Mouse (Mus musculus) layer of hippocampus, adult 6 months (tissue): ENCODE data around the gene Dalrd3. TPM values are rescaled to one million over a fixed set of nuclear protein-coding genes. Genes with fewer than 3 reads are reported as not detected.
A peak's percentile ranks its signal among the peaks of the same experiment; 100 is the strongest.

ENCODE experiments used
- long read RNA-seq, 2 experiments: library from polyadenylated mRNA; unstranded; transcript quantifications; one replicate each; pipeline ENCODE4 v2.0.0; 2019 to 2020
- microRNA-seq: library from miRNA; unstranded; fragments of <30 nt; microRNA quantifications from one replicate; pipeline ENCODE4 v1.2.0, GENCODE M21; 2020
- polyA plus RNA-seq: library from polyadenylated mRNA; unstranded; fragments of <200 nt; fragmentation: Nextera tagmentation; gene quantifications from 2 replicates; pipeline ENCODE4 v1.2.3, GENCODE M21; 2021

Gene Dalrd3
- polyA plus RNA-seq: 96.4 and 106 TPM in 2 replicates
- long read RNA-seq, experiment 1, transcript Dalrd3-201 (12 exons, 1,746 nt): major isoform, 79 of 106 reads
- long read RNA-seq, experiment 1, partial matches to known transcripts: 16 of 106 reads
- long read RNA-seq, experiment 1, other reads (novel, unspliced or antisense): 11 of 106 reads
- long read RNA-seq, experiment 2, transcript Dalrd3-201 (12 exons, 1,746 nt): major isoform, 189 of 297 reads
- long read RNA-seq, experiment 2, partial matches to known transcripts: 17 of 297 reads
- long read RNA-seq, experiment 2, other reads (novel, unspliced or antisense): 90 of 297 reads

GRCm38 (mm10) chr9:108569381-108570206 lies at the start of gene Dalrd3:
Gene Dalrd3, plus strand, starts transcription at chr9:108569886.

GRCm38 (mm10) chr9:108560227-108560841 lies 9.4 kb upstream of the Dalrd3 start, which contains the start of gene Impdh2:
Gene Impdh2, plus strand, starts transcription at chr9:108560286.

GRCm38 (mm10) chr9:108566815-108567776 lies 2.6 kb upstream of the Dalrd3 start, which contains the start of gene Ndufaf3:
Gene Ndufaf3, minus strand, starts transcription at chr9:108567434.

GRCm38 (mm10) chr9:108578545-108579343 lies 9.1 kb downstream of the Dalrd3 start, which contains the start of gene Wdr6:
Gene Wdr6, minus strand, starts transcription at chr9:108578739.

GRCm38 (mm10) chr9:108596998-108597764 lies 27.5 kb downstream of the Dalrd3 start, which contains the start of gene P4htm:
Gene P4htm, minus strand, starts transcription at chr9:108597667.

Small RNA genes lying within 50 kb of the gene (microRNA-seq; reads per million reads assigned to microRNA genes)
- not detected for gene Gm24083
- gene Mir191: not detected
- 915 reads per million, percentile 80 among the genes with 10 or more reads in this experiment for gene Mir425

Other genes with a start within 250 kb of the Dalrd3 start
- 122 and 130 TPM in 2 replicates for gene Gpx1, start 231.0 kb upstream of the Dalrd3 start, polyA plus RNA-seq
- 40.7 and 44.1 TPM in 2 replicates for gene Usp4, start 222.0 kb upstream of the Dalrd3 start, polyA plus RNA-seq
- gene 1700102P08Rik, start 177.1 kb upstream of the Dalrd3 start, polyA plus RNA-seq: 0.15 and 0.29 TPM in 2 replicates
- 0.14 and 0.16 TPM in 2 replicates for gene Ccdc36, start 141.4 kb upstream of the Dalrd3 start, polyA plus RNA-seq
- gene BC048562, start 133.4 kb upstream of the Dalrd3 start, polyA plus RNA-seq: not detected in 2 replicates
- gene Ccdc71, start 109.4 kb upstream of the Dalrd3 start, polyA plus RNA-seq: 21.0 and 22.0 TPM in 2 replicates
- 15.7 and 17.0 TPM in 2 replicates for gene Klhdc8b, start 108.3 kb upstream of the Dalrd3 start, polyA plus RNA-seq
- gene Lamb2, start 90.2 kb upstream of the Dalrd3 start, polyA plus RNA-seq: 5.4 and 5.7 TPM in 2 replicates
- gene Usp19, start 79.3 kb upstream of the Dalrd3 start, polyA plus RNA-seq: 14.2 and 15.2 TPM in 2 replicates
- 35.8 and 45.8 TPM in 2 replicates for gene Qars, start 62.2 kb upstream of the Dalrd3 start, polyA plus RNA-seq
- gene Qrich1, start 53.1 kb upstream of the Dalrd3 start, polyA plus RNA-seq: 65.3 and 74.5 TPM in 2 replicates
- gene Impdh2, start 9.6 kb upstream of the Dalrd3 start, polyA plus RNA-seq: 62.6 and 65.1 TPM in 2 replicates
- gene Ndufaf3, start 2.5 kb upstream of the Dalrd3 start, polyA plus RNA-seq: 175 and 180 TPM in 2 replicates
- gene Wdr6, start 8.9 kb downstream of the Dalrd3 start, polyA plus RNA-seq: 58.6 and 60.9 TPM in 2 replicates
- 124 and 135 TPM in 2 replicates for gene P4htm, start 27.8 kb downstream of the Dalrd3 start, polyA plus RNA-seq
- gene Arih2, start 79.5 kb downstream of the Dalrd3 start, polyA plus RNA-seq: 15.4 and 16.0 TPM in 2 replicates
- 6.9 and 8.5 TPM in 2 replicates for gene Slc25a20, start 92.2 kb downstream of the Dalrd3 start, polyA plus RNA-seq
- gene Prkar2a, start 119.4 kb downstream of the Dalrd3 start, polyA plus RNA-seq: 5.7 and 6.8 TPM in 2 replicates
- gene Ip6k2, start 213.9 kb downstream of the Dalrd3 start, polyA plus RNA-seq: 31.9 and 32.7 TPM in 2 replicates
- 45.0 and 53.8 TPM in 2 replicates for gene Nckipsd, start 238.5 kb downstream of the Dalrd3 start, polyA plus RNA-seq